Mouse (Mus musculus) CH12.LX (cell line): ENCODE results near the gene Fxyd5. TPM values are rescaled to one million over a fixed set of nuclear protein-coding genes. Genes with fewer than 3 reads are reported as not detected.
A peak's percentile ranks its signal among the peaks of the same experiment; 100 is the strongest.

Experiments used
- DNase-seq: peaks from one replicate; pipeline ENCODE4 v3.0.0-alpha.2; 2013; ENCODE audit errors: extremely low read depth
- H3K27ac ChIP-seq: 2 replicates; pipeline ENCODE4 v1.5.1; 2012; ENCODE audit warnings: low read depth, mild to moderate bottlenecking, control low read depth, moderate library complexity; ENCODE audit not compliant: insufficient read depth
- H3K27me3 ChIP-seq: replicated peaks from 2 replicates; pipeline ENCODE3; 2012; ENCODE audit warnings: inconsistent platforms
- H3K36me3 ChIP-seq, 2 experiments: replicated peaks in 1 of 2; 2 replicates each; pipeline versions ENCODE3 to v1.6.1; 2012; ENCODE audit warnings: inconsistent platforms in 1 of 2, low read length in 1 of 2, mild to moderate bottlenecking in 1 of 2, mixed read lengths in 1 of 2, moderate library complexity in 1 of 2; ENCODE audit not compliant: control insufficient read depth in 1 of 2, insufficient read depth in 1 of 2
- H3K4me1 ChIP-seq, 2 experiments: 2 replicates each; pipeline ENCODE4 v1.6.1; 2012; ENCODE audit warnings: inconsistent platforms in 1 of 2, moderate library complexity in 1 of 2; ENCODE audit not compliant: insufficient read depth in 2 of 2, control insufficient read depth in 1 of 2
- H3K4me2 ChIP-seq: 2 replicates; pipeline ENCODE4 v1.6.1; 2012; ENCODE audit warnings: low read depth, mild to moderate bottlenecking, control low read depth; ENCODE audit not compliant: poor library complexity, insufficient read depth, severe bottlenecking
- H3K4me3 ChIP-seq, 3 experiments: fragments of 150-350 bp in 1 of 3; sonication (generic) in 1 of 3; replicated peaks in 1 of 3; 2 replicates each; pipeline versions ENCODE3 to v1.5.1; 2011 to 2012; ENCODE audit warnings: low read depth in 2 of 3, low read length in 2 of 3, mild to moderate bottlenecking in 2 of 3, moderate library complexity in 2 of 3, control low read depth in 1 of 3, improper control_type of control experiment in 1 of 3, inconsistent platforms in 1 of 3, mixed read lengths in 1 of 3; ENCODE audit not compliant: poor library complexity in 1 of 3
- H3K79me2 ChIP-seq: replicated peaks from 2 replicates; pipeline ENCODE4 v1.6.1; 2012; ENCODE audit warnings: mild to moderate bottlenecking, moderate library complexity; ENCODE audit not compliant: control insufficient read depth, poor library complexity, insufficient read depth, severe bottlenecking; ENCODE audit errors: extremely low read depth
- H3K9ac ChIP-seq: 2 replicates; pipeline ENCODE4 v1.6.1; 2012; ENCODE audit warnings: low read depth, mild to moderate bottlenecking, control low read depth, moderate library complexity; ENCODE audit not compliant: insufficient read depth
- H3K9me3 ChIP-seq: replicated peaks from 2 replicates; pipeline ENCODE3; 2012; ENCODE audit warnings: low read length, inconsistent platforms, mixed read lengths
- BHLHE40 ChIP-seq: IDR thresholded peaks from 2 replicates; pipeline ENCODE4 v1.6.1; 2011; ENCODE audit warnings: mild to moderate bottlenecking, low read depth, low read length, improper control_type of control experiment
- ELF1 ChIP-seq: IDR thresholded peaks from 2 replicates; pipeline ENCODE4 v1.6.1; 2014; ENCODE audit warnings: low read depth, mild to moderate bottlenecking, inconsistent platforms, low read length, improper control_type of control experiment
- ETS1 ChIP-seq: conservative IDR thresholded peaks from 2 replicates; pipeline ENCODE4 v1.6.1; 2012; ENCODE audit warnings: low read depth, mild to moderate bottlenecking, inconsistent platforms, low read length, improper control_type of control experiment, moderate library complexity
- GABPA ChIP-seq: IDR thresholded peaks from 2 replicates; pipeline ENCODE4 v1.6.1; 2012; ENCODE audit warnings: low read depth, low read length, improper control_type of control experiment, inconsistent platforms; ENCODE audit not compliant: insufficient replicate concordance
- HCFC1 ChIP-seq: IDR thresholded peaks from 2 replicates; pipeline ENCODE4 v1.6.1; 2012; ENCODE audit warnings: low read depth, mild to moderate bottlenecking, inconsistent platforms, low read length, improper control_type of control experiment
- IRF4 ChIP-seq: IDR thresholded peaks from 2 replicates; pipeline ENCODE4 v1.6.1; 2014; ENCODE audit warnings: low read depth, mild to moderate bottlenecking, inconsistent platforms, low read length, improper control_type of control experiment
- MAFK ChIP-seq: IDR thresholded peaks from 2 replicates; pipeline ENCODE4 v1.6.1; 2011; ENCODE audit warnings: low read length, improper control_type of control experiment; ENCODE audit not compliant: insufficient replicate concordance
- MEF2A ChIP-seq: IDR thresholded peaks from 2 replicates; pipeline ENCODE4 v1.6.1; 2014; ENCODE audit warnings: low read depth, mild to moderate bottlenecking, inconsistent platforms, low read length, improper control_type of control experiment, borderline replicate concordance
- NELFE ChIP-seq: IDR thresholded peaks from 2 replicates; pipeline ENCODE4 v1.6.1; 2011; ENCODE audit warnings: low read depth, low read length, improper control_type of control experiment
- POLR2AphosphoS2 ChIP-seq: IDR thresholded peaks from 2 replicates; pipeline ENCODE4 v1.6.1; 2011; ENCODE audit warnings: low read depth, low read length, improper control_type of control experiment
- RAD21 ChIP-seq: IDR thresholded peaks from 2 replicates; pipeline ENCODE4 v1.6.1; 2011; ENCODE audit warnings: low read depth, mild to moderate bottlenecking, low read length, improper control_type of control experiment, moderate library complexity
- RCOR1 ChIP-seq: conservative IDR thresholded peaks from 2 replicates; pipeline ENCODE4 v1.6.1; 2012; ENCODE audit warnings: low read depth, mild to moderate bottlenecking, inconsistent platforms, low read length, improper control_type of control experiment
- SIN3A ChIP-seq: IDR thresholded peaks from 2 replicates; pipeline ENCODE4 v1.6.1; 2012; ENCODE audit warnings: low read length, improper control_type of control experiment, inconsistent platforms
- UBTF ChIP-seq: IDR thresholded peaks from 2 replicates; pipeline ENCODE4 v1.6.1; 2012; ENCODE audit warnings: low read depth, mild to moderate bottlenecking, inconsistent platforms, low read length, improper control_type of control experiment, moderate library complexity
- ZKSCAN1 ChIP-seq: IDR thresholded peaks from 2 replicates; pipeline ENCODE4 v1.6.1; 2012; ENCODE audit warnings: low read depth, inconsistent platforms, low read length, improper control_type of control experiment, borderline replicate concordance
- ZMIZ1 ChIP-seq: IDR thresholded peaks from 2 replicates; pipeline ENCODE4 v1.6.1; 2012; ENCODE audit warnings: low read depth, mild to moderate bottlenecking, inconsistent platforms, low read length, improper control_type of control experiment
- dilution Hi-C: fragments of 300-500 bp; cut with MboI; formaldehyde crosslinking; loops from 2 replicates; pipeline ENCODE4 v1.14.3; 2020; ENCODE audit warnings: low sequenced_read_pairs; ENCODE audit not compliant: extremely low pct_unique_long_range_greater_than_20kb, extremely low pct_ligation_motif_present
- in situ Hi-C: fragments of 300-500 bp; cut with MboI; formaldehyde crosslinking; loops from 3 replicates; pipeline ENCODE4 v1.14.3; 2019; ENCODE audit warnings: low sequenced_read_pairs, low pct_ligation_motif_present, low pct_unique_long_range_greater_than_20kb, mixed read lengths
- polyA plus RNA-seq: library from polyadenylated mRNA; unstranded; fragments of >175 nt; gene quantifications from 2 replicates; pipeline ENCODE4 v1.2.1, GENCODE M21; 2012; ENCODE audit warnings: low read depth; ENCODE audit not compliant: insufficient read length
- total RNA-seq, 2 experiments: library from RNA; depleted of rRNA; stranded (reverse); fragments of 300-350 nt in 1 of 2; fragments of >200 nt in 1 of 2; gene quantifications; 2 replicates each; pipeline ENCODE4 v1.2.3; 2012 to 2014

Gene Fxyd5
- total and polyA plus RNA-seq, 3 experiments: 43.8 to 124 (median 71.6) TPM

- TF ChIP-seq IRF4 (0 out of 2 replicates have a peak, but pooled peaks have one; percentile 36), POLR2AphosphoS2 (no peak), HCFC1 (0 out of 2 replicates have a peak, but pooled peaks have one; percentile 21), RCOR1 (no peak)
Observed at GRCm38 (mm10) chr7:31041662-31042315, 492 bp downstream of the Fxyd5 start (continued).

- Histone ChIP-seq H3K36me3 (peaks cover 0 to 32% of the 10 kb centered on the region in 2 experiments), H3K4me2 (peak overlapping the region; percentile 48), H3K9ac (peak overlapping the region; percentile 26; the same call in 1 of the 2 replicates), H3K4me1 (peaks cover 3 to 44% of the 10 kb centered on the region in 2 experiments), H3K27me3 (peaks cover 18% of the 10 kb centered on the region), H3K9me3 (no peaks in the 10 kb centered on the region), H3K27ac (no peak overlapping the region), H3K4me3 (peak overlapping the region; percentile 58 to 73 (median 71)), H3K79me2 (no peaks in the 10 kb centered on the region)
- no peak for TF ChIP-seq NELFE
- TF ChIP-seq ELF1: peak; percentile 42; the same call in 1 of the 2 replicates
- in situ Hi-C loops: no loop called here
- DNase-seq: no peak
- dilution Hi-C loops: no loop called here
Observed at GRCm38 (mm10) chr7:31041023-31041407, 1.3 kb downstream of the Fxyd5 start.

GRCm38 (mm10) chr7:31040281-31041022 lies 1.8 kb downstream of the Fxyd5 start:
- H3K4me2 ChIP-seq: peak overlapping the region; percentile 48; the same call in 1 of the 2 replicates
- peak overlapping the region in 1 of 3 experiments; percentile 73 for H3K4me3 ChIP-seq
- H3K9ac ChIP-seq: no peak overlapping the region
- H3K4me1 ChIP-seq: peaks cover 3 to 48% of the 10 kb centered on the region in 2 experiments
- H3K79me2 ChIP-seq: no peaks in the 10 kb centered on the region
- H3K27me3 ChIP-seq: peaks cover 16% of the 10 kb centered on the region
- in situ Hi-C loops (no loop called here), dilution Hi-C loops (no loop called here)
- H3K9me3 ChIP-seq: no peaks in the 10 kb centered on the region
- H3K36me3 ChIP-seq: peaks cover 0 to 38% of the 10 kb centered on the region in 2 experiments
- no peak overlapping the region for H3K27ac ChIP-seq
- TF ChIP-seq BHLHE40 (0 out of 2 replicates have a peak, but pooled peaks have one; percentile 5), HCFC1 (no peak)
- DNase-seq: no peak

GRCm38 (mm10) chr7:31039011-31039410 lies 3.3 kb downstream of the Fxyd5 start:
- H3K4me1 ChIP-seq: peaks cover 12 to 62% of the 10 kb centered on the region in 2 experiments
- H3K27me3 ChIP-seq: peaks cover 4% of the 10 kb centered on the region
- in situ Hi-C loops (no loop called here), dilution Hi-C loops (no loop called here)
- H3K9me3 ChIP-seq: no peaks in the 10 kb centered on the region
- no peak overlapping the region for H3K4me3 ChIP-seq
- no peaks in the 10 kb centered on the region for H3K79me2 ChIP-seq
- no peak overlapping the region for H3K4me2 ChIP-seq
- H3K9ac ChIP-seq: no peak overlapping the region
- TF ChIP-seq HCFC1 (no peak), ZKSCAN1 (no peak), MAFK (no peak), UBTF (no peak), GABPA (no peak), RAD21 (no peak), NELFE (no peak), MEF2A (no peak), RCOR1 (no peak), ETS1 (no peak), ZMIZ1 (no peak), SIN3A (no peak), IRF4 (no peak), BHLHE40 (no peak)
- TF ChIP-seq, all 38 proteins: peak for 0
- Histone ChIP-seq H3K27ac (no peak overlapping the region), H3K36me3 (peaks cover 0 to 51% of the 10 kb centered on the region in 2 experiments)
- DNase-seq: no peak
